Mouse (Mus musculus) frontal cortex, postnatal 25 days (tissue): ENCODE measurements at regions not wholly inside any gene's neighbourhood (a gene's known extent, or its start where the extent isn't known, plus 50 kb on each side); places are given as distances from the start of the nearest gene placed in this dataset.

Source experiments
- DNase-seq, 2 experiments: peaks; one replicate each; pipeline ENCODE4 v3.0.0; 2022; ENCODE audit warnings: low spot score in 2 of 2

DNA sequence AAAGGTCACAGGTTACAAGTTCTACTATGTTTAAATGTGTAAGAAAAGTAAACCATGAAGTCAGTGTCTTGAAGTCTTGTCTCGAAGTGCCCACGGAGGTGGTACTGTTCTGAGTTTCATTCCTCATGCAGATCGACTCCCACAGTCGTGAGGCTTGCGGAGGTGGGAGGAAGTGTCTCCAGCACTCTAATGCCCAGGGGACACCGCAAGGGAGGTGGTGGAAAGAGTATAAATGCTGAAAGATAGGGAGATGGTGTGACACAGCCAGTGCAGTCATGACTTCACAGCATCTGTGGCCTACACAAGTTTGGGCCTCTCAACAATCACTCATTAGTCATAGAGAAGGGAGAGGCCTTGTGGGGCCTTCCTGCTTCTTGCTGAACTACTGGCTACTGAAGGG is 112.8 kb upstream of the Adra1d start:
- DNase-seq: no peak

DNA sequence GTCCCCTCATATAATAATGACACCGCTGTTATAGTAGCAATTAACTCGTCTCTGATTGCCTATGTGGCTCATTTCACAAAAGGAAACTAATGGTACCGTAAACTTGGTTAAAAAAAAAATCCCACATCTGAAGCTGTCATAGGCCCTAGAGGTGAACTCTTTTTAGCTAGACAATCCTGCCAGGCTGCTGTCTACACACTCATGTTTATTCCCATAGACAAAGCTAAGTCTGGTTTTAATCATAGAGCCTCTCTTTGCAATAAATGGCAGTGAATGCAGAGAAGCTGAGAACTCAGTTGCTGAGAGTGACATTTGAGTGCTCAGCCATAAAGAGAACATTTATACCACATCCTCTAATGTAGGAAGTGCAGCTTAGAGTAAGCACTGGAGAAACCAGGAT is 111.3 kb upstream of the Adra1d start:
- DNase-seq: no peak

- DNase-seq: no peak
These were observed 110.6 kb upstream of the Adra1d start for GRCm38 (mm10) chr2:131672646-131673045.

DNA sequence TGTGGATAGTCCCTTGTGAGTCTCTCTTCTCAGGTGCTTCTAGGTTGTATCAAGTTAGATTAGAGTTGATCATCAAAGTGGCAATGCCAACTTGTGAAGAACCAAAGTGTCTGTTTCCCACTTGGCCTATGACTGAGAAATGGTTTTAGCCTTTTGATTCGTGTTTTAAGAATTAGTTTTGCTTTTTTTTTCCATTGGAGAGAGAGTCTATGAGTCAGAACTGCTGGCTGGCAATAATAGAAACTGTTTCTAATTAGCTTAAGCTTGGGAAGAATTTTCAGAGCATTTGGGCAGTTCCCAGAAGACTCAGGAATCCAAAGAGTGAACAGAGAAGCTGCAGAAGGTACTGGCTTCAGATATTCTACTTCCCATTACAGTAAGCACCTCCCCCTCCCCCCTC is 110.1 kb upstream of the Adra1d start:
- DNase-seq: no peak

- no peak for DNase-seq
These were observed 108.8 kb upstream of the Adra1d start for GRCm38 (mm10) chr2:131670876-131671275.

GRCm38 (mm10) chr2:131667874-131668273 is 105.8 kb upstream of the Adra1d start:
- DNase-seq: no peak

DNA sequence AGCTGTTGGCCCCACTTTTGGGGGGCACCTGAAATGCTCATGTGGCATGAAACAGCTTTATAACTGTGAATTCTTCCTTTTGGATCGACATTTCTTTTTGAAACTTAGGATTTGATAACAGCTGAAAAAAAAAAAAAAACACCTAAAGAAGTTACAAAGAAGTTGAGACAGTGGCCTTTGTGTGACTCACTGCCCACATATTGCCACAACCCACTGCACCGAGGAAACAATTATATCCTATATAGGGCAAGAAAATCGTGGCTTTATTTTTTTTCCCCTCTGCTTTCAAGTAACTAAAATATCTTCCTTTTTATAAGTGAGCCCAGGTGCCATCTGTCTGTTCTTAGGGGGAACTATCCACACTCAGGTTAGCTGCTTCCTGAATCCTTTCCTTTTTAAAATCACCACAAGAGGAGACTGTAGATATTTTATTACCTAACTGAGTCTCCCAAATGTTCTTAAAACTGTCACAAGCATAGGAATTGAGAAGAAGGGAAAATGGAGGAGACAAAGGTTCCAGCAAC is 104.8 kb upstream of the Adra1d start:
- no peak for DNase-seq

DNA sequence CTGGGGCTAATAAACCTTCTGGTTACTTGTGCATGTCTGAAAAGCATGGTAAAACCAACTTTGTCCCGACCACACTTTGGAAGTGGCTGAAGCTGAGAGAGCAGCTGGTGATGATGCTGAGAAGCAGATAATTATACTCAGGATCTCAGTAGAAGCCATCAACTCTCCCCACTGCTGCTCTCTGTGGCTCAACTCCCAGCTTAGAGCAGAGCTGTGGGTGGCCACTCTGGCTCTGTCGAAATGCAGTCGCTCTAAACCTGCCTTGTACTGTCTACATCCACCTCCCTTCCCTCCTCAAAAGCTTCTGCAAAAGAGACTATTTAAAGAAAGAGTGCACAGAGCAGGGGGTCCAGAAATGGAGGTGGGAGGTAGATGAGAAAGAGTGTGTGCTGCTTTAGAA is 102.5 kb upstream of the Adra1d start:
- no peak for DNase-seq

DNA sequence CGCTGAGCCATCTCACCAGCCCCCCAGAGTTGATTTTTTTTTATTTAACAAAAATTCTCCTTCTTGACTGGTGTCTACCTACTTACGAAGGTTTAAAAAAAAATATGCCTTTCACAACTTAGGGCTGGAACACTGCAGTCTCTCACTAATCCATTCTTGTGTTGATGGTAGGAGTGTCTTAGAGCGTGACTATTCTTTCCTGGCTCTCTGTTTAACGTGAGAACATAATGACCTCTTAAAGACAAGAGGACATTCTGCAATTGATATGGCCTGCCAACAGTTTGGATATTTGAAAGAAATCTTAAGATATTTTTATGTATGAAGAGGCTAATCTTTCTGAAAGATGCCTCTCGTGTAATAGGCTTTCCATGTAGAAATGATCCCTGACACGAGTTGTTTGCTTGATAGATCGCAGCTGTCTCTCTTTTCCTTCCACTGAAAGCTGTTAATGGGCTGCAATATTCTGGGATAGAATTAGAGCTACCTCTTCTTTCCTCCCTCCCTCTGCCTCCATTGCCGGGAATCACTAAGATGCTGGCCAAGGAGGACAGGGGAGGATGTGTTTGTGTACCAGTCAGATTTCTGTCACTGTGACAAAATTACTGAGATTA is 101.2 kb upstream of the Adra1d start:
- no peak for DNase-seq

GRCm38 (mm10) chr2:131652197-131652596 is 90.1 kb upstream of the Adra1d start:
- no peak for DNase-seq

DNA sequence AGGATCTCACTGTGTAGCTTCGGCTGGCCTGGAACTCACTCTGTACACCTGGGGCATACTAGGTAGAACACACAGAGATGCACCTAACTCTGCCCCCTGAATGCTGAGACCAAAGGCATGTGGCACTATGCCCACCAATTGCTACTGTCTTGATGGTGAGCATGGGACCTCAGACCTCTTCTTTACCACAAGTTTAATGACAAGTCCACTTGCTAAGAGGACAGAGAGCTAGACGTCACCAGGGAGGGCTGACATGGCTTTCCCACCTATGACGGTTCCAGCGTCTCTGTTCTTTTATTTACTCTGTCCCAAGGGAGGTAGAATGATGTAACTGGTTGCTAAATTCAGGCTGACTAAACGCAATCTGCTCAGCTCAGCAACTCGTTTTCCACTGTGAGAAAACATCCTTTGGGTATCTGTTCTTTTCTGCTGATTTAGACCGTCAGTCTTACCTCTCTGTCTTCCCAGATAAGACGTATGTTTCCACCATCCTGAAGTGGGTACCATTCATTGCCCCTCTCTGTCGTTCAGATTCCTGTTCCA is 88.6 kb upstream of the Adra1d start:
- no peak for DNase-seq

GRCm38 (mm10) chr2:131644166-131644858 is 82.2 kb upstream of the Adra1d start:
- DNase-seq: no peak

GRCm38 (mm10) chr2:131642456-131642855 is 80.4 kb upstream of the Adra1d start:
- no peak for DNase-seq

DNA sequence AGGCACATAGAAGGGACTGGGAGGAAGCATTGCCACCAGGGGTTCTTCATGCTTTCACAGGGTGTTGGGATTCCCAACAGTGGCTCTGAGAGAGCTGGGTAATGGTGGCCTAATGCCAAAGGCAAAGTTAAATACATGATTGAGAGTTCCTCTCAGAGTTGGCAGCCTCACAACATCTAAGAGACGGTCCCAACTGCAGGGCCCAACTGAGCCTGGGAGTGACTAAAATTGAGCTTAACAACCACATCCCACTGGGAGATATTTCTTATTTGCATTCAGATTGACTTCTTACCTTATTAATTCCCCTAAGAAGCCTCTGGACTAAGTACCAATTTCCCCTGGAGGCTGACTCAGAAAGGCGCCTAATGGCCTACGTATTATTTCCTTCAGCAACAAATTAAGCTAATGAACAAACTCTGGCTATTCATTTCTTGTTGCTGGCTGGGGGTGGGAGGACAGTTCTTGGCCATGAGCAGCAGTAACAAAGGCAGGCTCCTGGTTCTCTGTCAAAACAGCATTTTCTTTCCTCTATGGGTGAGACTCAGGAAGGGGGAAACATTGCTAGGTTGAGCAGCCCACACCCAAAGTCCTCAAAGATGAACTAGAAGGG is 77.0 kb upstream of the Adra1d start:
- no peak for DNase-seq

DNA sequence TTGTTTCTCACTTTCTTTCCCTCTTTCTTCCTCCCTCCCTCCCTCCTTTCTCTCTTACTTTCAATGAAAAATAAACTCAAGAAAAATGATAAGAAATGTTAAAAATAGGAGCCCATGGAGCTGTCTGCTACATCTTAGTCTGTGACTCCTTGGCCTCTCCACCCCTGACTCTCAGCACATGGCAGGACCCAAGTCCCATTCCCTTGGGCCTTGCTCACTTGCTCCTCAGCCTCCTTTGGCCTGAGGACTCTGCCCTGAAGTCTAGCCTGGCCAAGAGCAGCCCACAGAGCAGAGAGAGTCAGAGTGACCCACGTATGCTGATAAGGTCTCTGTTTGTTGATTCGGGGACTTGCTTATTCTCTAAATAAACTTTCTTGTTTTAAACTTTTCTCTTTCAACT is 73.7 kb upstream of the Adra1d start:
- DNase-seq: no peak

GRCm38 (mm10) chr2:131617916-131618315 is 55.8 kb upstream of the Adra1d start:
- no peak for DNase-seq

DNA sequence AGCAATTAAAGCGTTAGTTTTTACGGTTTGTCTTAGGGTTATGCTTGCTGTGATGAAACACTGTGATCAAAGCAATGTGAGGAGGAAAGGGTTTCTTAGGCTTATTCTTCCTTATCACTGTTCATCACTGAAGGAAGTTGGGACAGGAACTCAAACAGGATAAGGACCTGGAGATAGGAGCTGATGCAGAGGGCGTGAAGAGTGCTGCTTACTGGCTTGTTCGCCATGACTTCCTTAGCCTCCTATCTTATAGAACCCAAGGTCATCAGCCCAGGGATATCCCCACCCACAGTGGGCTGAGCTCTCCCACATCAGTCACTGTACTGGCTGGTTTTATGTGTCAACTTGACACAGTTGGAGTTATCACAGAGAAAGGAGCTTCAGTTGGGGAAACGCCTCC is 50.4 kb upstream of the Adra1d start:
- no peak for DNase-seq
